Mouse (Mus musculus) Patski (cell line): ENCODE data around the gene Homer2. TPM values are rescaled to one million over a fixed set of nuclear protein-coding genes. Genes with fewer than 3 reads are reported as not detected.
A peak's percentile ranks its signal among the peaks of the same experiment; 100 is the strongest.

Experiments used
- ATAC-seq: fragments of 100-300 bp; one replicate; pipeline ENCODE4 v1.8.0; 2021
- CTCF ChIA-PET: fragments of 350-600 bp; sonication (Branson Sonifier 250); formaldehyde crosslinking; loops from one replicate; lab custom pipeline; 2022; ENCODE audit warnings: inconsistent platforms; lab: Charles Lee
- POLR2A ChIA-PET: fragments of 350-600 bp; sonication (Branson Sonifier 250); formaldehyde crosslinking; loops from one replicate; lab custom pipeline; 2022; ENCODE audit warnings: antibody characterized with exemption, inconsistent platforms; lab: Charles Lee
- DNase-seq: peaks from one replicate; pipeline ENCODE4 v3.0.0-alpha.2; 2011; ENCODE audit warnings: low read depth, low spot score
- H3K27me3 ChIP-seq: fragments of 371-371 bp; one replicate; pipeline ENCODE4 v1.5.1; 2021
- CTCF ChIP-seq: fragments of 100-300 bp; IDR thresholded peaks from one replicate; pipeline ENCODE4 v1.5.1; 2021
- in situ Hi-C: fragments of 300-500 bp; cut with MboI; formaldehyde crosslinking; loops from 3 replicates; pipeline ENCODE4 v1.11.1; 2018; ENCODE audit warnings: low pct_unique_long_range_greater_than_20kb, mixed read lengths
- polyA plus RNA-seq: library from polyadenylated mRNA; unstranded; gene quantifications from one replicate; pipeline ENCODE4 v1.2.3, GENCODE M21; 2021

The Homer2 gene
- polyA plus RNA-seq, 1 experiment from 2014 or later: 5.5 TPM

DNA sequence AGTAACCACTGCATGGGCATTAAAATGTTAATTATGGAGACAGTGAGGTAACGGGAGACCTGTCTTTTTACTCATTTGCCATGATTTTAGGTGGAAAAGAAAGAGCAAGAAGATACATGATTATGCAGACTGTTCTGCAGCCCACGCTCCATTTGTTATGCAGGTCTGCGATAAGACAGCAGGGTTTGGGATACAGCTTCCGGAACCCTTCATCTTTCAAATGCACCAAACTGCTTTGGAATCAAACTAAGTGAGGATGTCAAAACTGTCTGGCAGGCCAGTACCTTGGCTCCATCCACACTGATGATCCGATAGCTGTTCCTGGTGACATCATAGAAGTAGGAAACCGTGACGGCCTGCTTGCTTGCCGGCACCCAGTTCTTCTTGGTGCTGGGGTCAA lies 58.1 kb downstream of the Homer2 start:
- ATAC-seq: no peak
- in situ Hi-C loops: no loop called here
- DNase-seq: no peak
- H3K27me3 ChIP-seq: peaks cover 9% of the 10 kb centered on the region
- CTCF ChIA-PET: no interaction called here
- no peak for TF ChIP-seq CTCF
- POLR2A ChIA-PET: no interaction called here

DNA sequence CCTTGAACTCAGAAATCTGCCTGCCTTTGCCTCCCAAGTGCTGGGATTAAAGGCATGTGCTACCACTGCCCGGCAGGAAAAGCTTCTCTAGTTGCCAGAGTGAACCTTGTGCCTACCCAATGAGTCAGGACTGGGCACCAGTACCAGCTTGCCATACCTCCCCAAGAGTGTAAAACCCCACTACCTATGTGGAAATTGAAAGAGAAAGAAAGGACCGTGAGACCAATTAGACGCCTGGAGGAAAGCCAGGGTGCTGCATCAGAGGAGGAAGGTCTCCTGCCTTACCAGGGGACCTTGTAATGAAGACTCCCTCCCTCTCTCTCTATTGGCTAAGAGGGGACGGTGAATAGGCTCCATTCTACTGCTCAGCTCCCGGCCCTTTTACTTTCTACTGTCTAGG lies 59.4 kb downstream of the Homer2 start:
- TF ChIP-seq CTCF: no peak
- peaks cover 13% of the 10 kb centered on the region for H3K27me3 ChIP-seq
- DNase-seq (no peak), ATAC-seq (no peak)
- in situ Hi-C loops: no loop called here
- POLR2A ChIA-PET: no interaction called here
- CTCF ChIA-PET: no interaction called here

DNA sequence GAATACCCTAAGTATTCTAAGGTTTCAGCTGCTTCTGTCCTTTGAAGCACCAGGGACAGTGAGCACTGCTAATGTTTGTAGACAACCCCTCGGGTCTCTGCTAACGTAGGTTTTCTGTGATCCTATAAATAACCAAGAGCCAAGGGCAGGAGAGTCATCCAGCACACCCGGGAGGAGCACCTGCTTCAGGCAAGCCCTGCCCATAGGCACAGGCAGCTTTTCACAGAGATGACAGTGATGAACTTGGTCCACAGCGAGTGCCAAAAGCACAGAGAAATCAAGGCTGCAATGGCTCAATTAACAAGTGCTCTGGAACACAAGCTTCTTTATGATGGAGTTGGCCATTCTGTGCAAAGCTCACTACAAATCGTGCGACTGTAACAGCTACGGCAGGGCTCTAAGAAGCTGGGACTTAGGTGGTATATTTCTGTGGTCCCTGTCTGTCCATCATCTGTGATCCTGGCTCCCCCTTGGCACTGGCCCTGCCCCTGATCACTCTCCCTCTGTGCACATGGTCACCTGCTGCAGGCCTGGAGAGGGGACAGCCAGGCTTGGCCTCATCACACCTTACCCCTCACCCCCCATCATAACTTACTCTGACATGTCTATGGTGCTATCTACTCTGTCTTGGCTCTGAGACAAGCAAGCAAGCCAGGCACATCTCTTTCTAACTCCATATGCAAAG lies 62.6 kb downstream of the Homer2 start:
- in situ Hi-C loops: no loop called here
- no peak for ATAC-seq
- CTCF ChIA-PET: no interaction called here
- POLR2A ChIA-PET: interaction anchor here (0.6 kb wide), 1 partner anchor 8 kb away, joined by 3 read pairs; no protein-coding TSS in a partner anchor
- H3K27me3 ChIP-seq: peaks cover 15% of the 10 kb centered on the region
- no peak for DNase-seq
- no peak for TF ChIP-seq CTCF

DNA sequence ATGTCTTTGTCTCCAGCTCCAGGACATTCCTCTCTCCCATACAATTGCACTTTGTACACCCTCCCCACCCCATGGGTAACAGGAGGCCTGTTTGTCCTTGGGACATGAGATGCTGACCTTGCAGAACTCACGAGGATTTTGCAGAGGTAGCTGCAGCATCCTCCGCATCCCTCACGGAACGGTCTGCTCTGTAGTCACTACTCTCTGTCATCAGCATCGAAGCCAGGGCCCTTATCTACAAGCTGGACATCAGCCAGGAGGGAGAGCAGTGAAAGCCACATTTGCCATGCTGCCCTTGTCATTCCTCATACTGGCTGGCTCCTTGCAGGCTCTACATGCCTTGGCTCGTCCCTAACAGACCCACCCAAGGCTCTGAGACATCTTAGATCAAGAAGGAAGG lies 66.2 kb downstream of the Homer2 start:
- POLR2A ChIA-PET: no interaction called here
- CTCF ChIA-PET: no interaction called here
- DNase-seq (no peak), ATAC-seq (no peak)
- no peak for TF ChIP-seq CTCF
- H3K27me3 ChIP-seq: peaks cover 10% of the 10 kb centered on the region
- in situ Hi-C loops: no loop called here

DNA sequence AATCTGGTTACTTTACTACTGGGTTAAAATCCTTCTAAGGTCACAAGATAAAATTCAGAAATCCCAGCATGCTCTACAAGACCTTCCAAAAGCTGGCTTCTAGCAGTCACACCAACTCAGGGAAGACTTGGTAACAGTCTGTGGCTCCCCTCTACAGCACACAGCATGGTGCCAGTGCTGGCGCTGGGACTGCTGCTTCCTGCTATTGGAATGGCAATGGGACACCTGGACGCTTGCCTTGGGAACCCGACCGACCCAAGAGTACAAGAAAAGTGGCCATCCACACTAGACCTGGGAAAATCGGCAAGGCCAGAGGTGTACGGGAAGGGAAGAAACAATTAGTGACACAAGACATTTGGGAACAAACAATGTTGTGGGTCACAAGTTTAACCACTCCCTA lies 74.7 kb downstream of the Homer2 start:
- in situ Hi-C loops: no loop called here
- DNase-seq (no peak), ATAC-seq (no peak)
- TF ChIP-seq CTCF: no peak
- no peaks in the 10 kb centered on the region for H3K27me3 ChIP-seq
- CTCF ChIA-PET: no interaction called here
- POLR2A ChIA-PET: no interaction called here

DNA sequence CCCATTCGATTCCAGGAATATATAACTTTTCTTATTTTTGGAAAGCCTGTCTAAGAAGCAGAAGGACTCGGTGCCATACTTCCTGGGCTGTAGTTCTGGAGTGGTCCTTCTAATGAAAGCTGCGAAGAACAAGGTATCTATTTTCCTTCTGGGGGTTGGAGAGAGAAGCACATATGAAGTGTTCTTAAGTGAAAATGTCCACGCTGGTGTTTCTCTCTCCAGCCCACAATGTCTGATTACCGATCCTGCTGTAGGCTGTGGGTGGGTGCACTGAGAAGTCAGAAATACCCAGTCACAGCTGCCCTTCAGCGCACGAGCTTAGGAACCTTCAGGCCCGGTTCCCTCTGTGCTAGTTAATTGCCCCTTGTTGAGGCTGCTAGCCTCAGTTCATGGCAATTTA lies 76.1 kb downstream of the Homer2 start:
- H3K27me3 ChIP-seq: no peaks in the 10 kb centered on the region
- ChIA-PET POLR2A (no interaction called here), CTCF (no interaction called here)
- no peak for TF ChIP-seq CTCF
- in situ Hi-C loops: no loop called here
- ATAC-seq (no peak), DNase-seq (no peak)

DNA sequence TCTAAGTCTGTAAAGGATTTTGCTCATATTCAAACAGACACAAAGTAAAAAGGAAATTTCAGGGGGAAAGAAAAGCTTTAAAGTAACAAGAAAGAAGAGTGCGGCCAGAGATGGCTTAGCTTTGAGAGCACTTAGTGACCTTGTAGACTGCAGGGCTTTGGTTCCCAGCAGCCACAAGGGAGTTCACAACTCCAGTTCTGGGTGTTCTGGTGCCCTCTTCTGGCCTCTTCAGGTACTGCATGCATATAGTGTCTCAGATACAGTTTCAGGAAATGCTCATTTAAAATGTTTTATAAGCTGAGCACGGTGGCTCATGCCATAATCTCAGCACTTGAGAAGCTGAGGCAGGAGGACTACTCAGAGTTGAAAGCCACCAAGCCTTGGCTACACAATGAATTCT lies 80.9 kb downstream of the Homer2 start:
- DNase-seq (no peak), ATAC-seq (no peak)
- CTCF ChIA-PET: interaction anchor here (0.7 to 1.0 kb wide), 2 partner anchors 14 to 53 kb away, joined by 3 read pairs; no protein-coding TSS in a partner anchor
- peak; percentile 76 for TF ChIP-seq CTCF
- H3K27me3 ChIP-seq: no peaks in the 10 kb centered on the region
- in situ Hi-C loops: no loop called here
- POLR2A ChIA-PET: no interaction called here

DNA sequence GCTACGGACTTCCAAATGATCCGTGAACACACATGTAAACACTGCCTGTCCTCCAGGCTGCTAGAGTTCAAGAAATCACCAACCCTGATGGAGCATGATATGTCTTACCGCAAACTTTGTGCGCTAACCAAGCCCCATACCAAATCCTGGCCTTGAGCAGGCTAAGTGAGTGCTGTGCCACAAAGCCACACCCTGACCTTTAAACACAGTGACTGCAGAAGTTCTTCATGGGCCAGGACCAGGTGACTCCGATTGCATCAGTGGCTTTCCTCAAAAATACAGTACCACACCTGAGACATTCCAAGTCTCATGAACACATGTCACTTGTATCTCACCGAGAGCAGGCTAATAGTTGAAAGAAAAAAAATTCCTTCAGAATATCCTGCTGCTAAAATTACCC lies 83.6 kb downstream of the Homer2 start:
- DNase-seq (no peak), ATAC-seq (no peak)
- in situ Hi-C loops: no loop called here
- CTCF ChIA-PET: no interaction called here
- POLR2A ChIA-PET: no interaction called here
- no peak for TF ChIP-seq CTCF
- H3K27me3 ChIP-seq: peaks cover 3% of the 10 kb centered on the region

DNA sequence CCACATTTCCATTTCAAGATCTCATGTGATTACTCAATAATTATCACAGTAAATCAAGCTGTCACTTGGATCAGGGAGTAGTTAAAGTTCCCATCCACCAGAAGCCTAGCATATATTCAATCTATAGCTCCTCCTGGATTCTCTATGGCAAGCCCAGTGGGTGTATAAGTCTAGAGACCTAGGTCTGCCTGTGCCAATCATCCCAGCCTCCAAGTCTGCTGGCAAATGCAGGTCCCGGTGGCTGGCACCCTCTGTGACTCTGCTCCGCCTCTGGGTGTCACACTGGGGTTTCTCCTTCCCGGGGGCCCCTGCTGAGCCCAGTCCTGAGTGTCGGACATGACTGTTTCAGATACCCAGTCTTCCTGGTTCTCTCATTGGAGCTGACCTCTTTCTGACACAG lies 84.5 kb downstream of the Homer2 start:
- no peak for TF ChIP-seq CTCF
- ChIA-PET POLR2A (no interaction called here), CTCF (no interaction called here)
- in situ Hi-C loops: no loop called here
- DNase-seq (no peak), ATAC-seq (no peak)
- peaks cover 3% of the 10 kb centered on the region for H3K27me3 ChIP-seq

DNA sequence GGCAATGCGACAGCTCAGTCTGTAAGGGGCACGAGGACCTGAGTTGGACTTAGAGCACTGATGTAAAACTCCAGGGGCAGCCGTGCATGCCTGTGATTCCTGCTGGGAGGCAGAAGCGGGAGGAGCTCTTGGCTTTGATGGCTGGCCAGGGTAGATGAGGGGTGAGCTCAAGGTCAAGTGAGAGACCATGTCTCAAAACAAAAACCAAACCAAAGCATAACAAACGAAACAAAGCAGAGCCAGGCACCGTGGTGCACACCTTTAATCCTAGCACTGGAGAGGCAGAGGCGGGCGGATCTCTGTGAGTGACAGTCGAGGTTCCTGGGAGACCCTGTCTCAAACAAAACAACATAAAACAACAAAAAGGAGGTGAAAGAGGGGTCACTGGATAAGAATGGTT lies 92.3 kb downstream of the Homer2 start:
- DNase-seq (no peak), ATAC-seq (no peak)
- ChIA-PET CTCF (no interaction called here), POLR2A (no interaction called here)
- H3K27me3 ChIP-seq: no peaks in the 10 kb centered on the region
- in situ Hi-C loops: no loop called here
- TF ChIP-seq CTCF: no peak

DNA sequence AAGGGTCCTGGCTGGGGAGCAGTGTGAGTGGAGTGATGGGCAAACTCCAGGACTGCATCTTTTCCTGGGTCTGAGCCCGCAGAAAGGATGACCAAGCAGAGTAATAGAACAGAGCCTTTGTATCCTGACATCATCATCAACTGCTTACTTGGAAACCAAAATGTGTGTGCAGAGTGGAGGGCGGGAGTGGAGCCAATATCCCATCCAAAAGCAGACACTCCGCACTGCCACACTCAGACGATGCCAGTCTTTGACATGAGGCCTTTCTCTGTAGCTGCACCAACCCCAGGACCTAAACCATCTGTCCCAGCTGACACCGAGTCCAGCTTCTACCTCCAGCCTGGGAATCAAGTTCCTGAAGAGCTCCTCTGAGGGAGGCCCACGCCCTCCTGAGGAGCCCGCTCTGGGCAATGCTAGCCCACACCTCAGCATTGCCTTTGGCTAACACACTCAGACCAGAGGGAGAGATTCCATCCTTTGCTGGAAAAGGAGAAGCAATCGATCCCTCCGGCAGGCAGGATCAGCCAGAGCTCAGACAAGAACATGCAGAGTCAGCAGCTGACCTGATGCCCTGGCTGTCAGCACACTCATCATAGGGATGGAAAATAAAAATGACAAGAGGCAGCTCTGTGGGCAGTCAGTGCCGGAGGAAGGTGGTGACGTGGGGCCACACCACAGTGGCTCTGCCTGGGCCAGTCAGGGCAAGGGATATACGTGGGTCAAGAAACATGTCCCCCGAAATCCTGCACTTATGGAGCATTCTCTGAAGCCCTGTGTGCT lies 94.3 kb downstream of the Homer2 start:
- in situ Hi-C loops: no loop called here
- DNase-seq (no peak), ATAC-seq (no peak)
- ChIA-PET POLR2A (no interaction called here), CTCF (no interaction called here)
- no peaks in the 10 kb centered on the region for H3K27me3 ChIP-seq
- no peak for TF ChIP-seq CTCF
